Mouse (Mus musculus) frontal cortex, adult 2 months (tissue): ENCODE data around the gene Evi2. TPM values are rescaled to one million over a fixed set of nuclear protein-coding genes. Genes with fewer than 3 reads are reported as not detected.

Source experiments
- DNase-seq, 2 experiments: peaks; one replicate each; pipeline ENCODE4 v3.0.0; 2022; ENCODE audit warnings: low spot score in 1 of 2; ENCODE audit errors: extremely low spot score in 1 of 2
- polyA plus RNA-seq: library from polyadenylated mRNA; depleted of rRNA; stranded (reverse); fragments of >200 nt; gene quantifications from 2 replicates; pipeline ENCODE4 v1.2.3, GENCODE M21; 2012; rRNA removed

Evi2 gene
- polyA plus RNA-seq: 0.08 and 0.18 TPM in 2 replicates

DNA sequence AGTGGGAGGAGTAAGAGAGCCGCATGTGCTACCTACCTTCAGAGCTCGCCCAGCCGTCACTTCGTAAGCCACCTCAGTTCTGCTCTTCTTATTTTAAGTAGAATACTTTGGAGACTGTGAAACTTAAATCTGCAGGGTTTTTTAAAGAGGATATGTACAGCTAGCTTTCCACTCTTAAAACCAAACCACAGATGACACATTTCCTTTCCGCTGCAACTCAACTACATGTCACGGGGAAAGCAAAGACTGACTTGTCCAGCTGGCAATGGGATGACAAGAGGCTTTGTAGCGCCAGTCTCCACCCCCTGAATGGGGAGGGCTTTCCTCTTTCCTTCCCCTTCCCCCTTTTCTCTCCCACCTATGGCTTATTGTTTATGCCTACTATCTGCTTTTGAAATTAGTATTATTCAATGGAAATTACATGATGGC, at the start of gene Evi2, which contains the start of gene Evi2a:
Gene Evi2, minus strand, starts transcription at position 257 of the 429 bp plus-strand sequence.
Gene Evi2a, minus strand, starts transcription at position 277 of the 429 bp plus-strand sequence.
- DNase-seq: peak in 1 of 2 experiments; percentile 58

DNA sequence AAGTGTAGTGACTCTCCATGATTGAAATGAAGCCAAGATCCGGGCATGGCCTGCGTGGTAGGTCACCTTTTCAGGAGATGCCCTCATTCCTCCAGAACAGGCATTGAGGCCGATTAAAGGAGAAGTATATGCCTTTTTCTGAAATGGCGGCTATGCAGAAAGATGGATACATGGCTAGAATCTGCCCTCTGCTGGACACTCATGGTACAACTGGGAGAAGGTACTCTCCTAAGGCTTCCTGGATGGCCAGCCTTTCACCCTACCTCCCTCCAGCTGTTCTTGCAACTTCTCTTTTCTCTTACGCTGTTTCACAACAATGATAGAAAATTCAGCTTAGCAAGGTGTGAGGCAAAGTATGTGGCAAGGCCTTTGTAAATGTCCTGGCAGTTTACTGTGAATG, 47.4 kb upstream of the Evi2 start:
- peak; percentile 64 to 95 for DNase-seq

DNA sequence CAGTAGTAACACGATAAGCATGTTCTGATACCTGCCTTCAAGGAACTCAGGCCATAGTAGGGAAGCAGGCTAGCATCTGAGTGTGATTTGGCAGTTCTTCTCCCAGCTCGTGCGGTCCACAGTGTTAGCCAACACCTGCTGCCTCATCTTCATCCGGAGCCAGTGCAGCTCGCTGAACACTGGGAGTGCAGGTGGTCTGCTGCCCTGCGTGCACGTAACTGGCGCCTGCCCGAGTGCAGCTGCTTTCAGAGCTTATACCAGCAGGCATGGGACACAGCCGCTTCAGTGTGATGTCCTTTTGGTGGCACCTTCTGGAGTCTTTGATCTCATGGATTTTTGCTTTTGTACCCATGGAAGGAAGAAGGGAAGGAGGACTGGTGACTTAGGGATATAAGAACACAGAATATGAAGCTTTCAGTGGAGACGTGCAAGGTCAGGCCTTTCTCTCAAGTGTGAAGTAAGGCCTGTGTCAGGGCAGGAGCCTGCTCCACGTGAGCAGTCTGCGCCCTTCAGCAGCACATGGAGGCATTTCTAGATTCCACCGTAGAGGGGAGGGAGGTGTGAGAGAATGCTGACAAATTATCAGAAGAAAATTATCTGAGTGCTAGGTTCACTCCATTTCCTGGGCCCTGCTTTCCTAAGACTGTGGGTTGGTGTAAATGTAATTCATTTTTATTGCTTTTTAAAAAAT, 45.1 kb upstream of the Evi2 start:
- DNase-seq: no peak

DNA sequence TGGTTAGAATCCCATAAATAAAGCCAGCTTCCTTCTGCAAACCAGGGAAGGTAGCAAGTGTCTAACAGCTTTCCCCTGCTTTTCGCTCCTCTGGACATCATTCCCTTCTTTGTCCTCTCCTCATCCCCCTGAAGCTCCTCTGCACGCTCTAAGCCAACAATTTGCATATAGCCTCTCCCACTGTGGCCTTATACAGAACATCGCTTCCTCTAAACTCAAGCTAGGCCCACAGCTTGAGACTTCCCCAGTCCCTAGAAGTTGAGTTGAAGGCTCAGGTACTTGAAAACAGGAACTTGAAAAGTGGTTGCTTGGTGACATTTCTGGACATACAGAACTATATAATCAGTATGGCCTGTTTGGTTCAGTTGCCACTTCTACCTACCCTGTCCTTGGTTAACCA, 43.4 kb upstream of the Evi2 start:
- no peak for DNase-seq

DNA sequence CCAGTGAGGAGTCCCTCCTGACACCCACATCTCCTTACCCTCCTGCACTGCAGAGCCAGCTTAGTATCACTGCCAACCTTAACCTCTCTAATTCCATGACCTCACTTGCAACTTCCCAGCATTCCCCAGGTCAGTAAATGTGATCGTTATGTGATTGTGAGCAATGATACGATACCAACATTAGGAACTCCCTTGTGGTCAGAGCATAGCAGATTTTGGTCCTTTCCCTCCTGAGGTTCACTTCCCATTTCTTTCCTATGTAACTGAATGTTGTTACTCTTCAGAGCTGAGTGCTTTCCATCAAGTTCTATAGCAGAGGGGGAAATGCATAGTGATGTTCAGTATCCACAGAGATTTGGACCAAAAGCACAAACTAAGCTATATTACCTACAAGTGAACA, 39.9 kb upstream of the Evi2 start:
- no peak for DNase-seq

DNA sequence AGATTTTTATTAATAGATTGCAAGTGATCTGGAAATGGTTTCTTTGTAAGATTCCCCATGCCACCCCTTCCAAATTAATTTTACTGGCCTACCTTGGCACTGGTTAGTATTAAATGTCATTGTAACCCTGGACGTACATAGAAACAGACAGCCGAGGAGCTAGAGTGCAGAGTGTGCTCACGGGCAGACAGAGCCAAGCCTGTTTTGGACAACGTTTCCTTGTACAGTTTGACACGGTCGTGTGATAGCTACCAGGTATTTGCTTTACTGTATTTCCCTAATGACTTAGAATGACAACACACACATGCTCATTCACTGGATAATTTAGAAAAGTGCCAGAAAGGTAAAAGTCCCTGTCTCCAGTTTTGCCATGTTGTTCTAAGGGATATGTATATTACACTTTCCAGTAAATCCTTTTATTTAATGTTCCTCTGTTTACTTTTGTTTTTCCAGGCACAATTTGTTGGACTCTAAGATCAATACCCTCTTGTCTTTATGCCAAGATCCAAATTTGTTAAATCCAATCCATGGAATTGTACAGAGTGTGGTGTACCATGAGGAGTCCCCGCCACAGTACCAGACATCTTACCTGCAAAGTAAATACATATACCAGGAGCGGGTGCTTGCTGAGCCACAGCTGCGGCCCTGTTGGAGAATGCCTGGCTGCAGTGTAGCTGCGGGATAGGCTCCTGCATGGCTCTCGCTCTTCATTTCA, 38.0 kb upstream of the Evi2 start:
- no peak for DNase-seq

DNA sequence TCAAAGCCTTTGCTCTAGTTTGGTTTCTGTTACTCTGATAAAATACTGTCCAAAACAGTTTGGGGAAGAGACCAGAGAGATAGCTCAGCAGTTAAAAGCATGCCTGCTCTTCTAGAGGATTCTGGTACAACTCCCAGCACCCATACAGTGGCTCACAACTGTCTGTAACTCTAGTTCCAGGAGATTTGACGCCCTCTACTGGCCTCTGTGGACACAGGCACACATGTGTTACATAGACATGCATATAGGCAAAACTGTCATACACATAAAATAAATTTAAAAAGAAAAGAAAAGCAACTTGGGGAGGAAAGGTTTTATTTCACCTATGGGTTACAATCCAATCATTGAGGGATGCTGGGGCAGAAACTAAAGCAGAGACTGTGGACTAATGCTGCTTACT, 36.6 kb upstream of the Evi2 start:
- no peak for DNase-seq

DNA sequence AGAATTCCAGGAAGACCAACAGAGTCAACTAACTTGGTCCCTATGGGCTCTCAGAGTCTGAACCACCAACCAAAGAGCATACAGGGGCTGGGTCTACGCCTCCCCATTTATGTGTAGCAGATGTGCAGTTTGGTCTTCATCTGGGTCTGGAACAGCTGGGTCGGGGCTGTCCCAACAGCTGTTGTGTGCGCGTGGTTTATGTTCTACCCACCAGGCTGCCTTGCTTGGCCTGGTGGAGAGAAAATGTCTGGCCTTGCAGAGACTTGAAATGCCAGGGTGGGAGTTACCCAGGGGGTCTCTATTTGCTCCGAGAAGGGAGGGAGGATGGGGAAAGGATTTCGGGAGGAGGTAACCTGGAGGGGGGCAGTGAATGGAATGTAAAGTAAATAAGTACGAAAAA, 33.1 kb upstream of the Evi2 start:
- no peak for DNase-seq

DNA sequence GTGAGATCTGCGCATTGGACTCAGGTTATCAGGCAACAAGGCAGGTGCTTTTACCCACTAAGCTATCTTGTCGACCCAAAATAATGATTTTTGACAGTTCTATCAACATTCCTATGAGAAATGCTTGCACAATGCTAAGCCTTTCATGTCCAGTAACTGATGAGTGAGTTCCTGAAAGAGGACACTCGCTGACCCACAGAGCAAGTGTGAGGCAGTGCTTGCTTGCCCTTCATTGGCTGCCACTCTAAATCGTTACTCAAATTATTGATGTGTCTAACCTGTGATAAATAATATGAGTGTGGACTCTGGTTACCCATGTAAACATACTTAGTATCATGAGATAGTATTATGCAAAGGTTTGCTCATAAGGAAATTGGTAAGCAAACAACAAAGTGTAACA, 30.1 kb upstream of the Evi2 start:
- no peak for DNase-seq

DNA sequence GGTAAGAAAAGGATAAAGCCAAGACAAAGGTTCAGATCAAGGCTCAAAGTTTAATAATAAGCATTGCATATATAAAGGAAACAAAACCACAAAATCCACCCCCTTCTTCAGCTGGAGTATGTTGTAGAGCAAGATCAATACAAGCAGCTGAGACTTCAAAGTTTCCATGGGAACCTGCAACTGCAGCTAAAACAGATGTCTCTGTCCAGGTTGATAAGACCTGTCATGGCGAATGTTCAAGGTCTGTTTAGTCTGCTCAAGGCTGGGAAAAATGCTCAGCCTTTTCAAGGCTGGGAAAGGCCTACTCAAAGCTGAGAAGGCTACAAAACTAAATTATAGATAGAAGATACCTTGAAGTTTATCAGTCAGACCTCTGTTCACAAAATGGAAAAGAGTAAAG, 22.2 kb upstream of the Evi2 start:
- DNase-seq: no peak

DNA sequence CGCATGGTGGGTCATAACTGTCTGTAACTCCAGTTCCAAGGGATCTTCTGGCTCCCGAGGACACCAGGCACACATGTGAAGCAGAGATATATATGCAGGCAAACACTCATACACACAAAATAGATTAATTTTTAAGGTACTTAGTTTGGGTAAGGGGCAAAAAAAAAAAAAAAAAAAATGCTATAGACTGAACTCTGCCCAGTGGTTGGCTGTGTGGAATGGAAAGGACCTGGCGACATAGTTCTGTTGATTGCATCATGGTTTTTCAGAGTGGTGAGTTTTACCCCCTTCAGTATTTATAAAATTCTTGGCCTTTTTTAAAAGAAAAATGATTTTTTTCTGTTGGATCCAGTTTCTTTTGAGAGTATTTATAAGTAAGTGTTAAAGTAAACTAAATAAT, 5.9 kb upstream of the Evi2 start:
- DNase-seq: no peak

DNA sequence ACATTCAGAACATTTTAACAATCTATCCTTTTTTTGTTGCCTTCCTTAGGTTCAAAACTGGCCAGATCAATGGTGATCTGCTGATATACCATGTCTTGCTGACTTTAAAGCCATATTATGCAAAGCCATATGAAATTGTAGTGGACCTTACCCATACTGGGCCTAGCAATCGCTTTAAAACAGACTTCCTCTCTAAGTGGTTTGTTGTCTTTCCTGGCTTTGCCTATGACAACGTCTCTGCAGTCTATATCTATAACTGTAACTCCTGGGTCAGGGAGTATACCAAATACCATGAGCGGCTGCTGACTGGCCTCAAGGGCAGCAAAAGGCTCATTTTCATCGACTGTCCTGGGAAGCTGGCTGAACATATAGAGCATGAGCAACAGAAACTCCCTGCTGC, 5.2 kb upstream of the Evi2 start:
- DNase-seq: no peak

DNA sequence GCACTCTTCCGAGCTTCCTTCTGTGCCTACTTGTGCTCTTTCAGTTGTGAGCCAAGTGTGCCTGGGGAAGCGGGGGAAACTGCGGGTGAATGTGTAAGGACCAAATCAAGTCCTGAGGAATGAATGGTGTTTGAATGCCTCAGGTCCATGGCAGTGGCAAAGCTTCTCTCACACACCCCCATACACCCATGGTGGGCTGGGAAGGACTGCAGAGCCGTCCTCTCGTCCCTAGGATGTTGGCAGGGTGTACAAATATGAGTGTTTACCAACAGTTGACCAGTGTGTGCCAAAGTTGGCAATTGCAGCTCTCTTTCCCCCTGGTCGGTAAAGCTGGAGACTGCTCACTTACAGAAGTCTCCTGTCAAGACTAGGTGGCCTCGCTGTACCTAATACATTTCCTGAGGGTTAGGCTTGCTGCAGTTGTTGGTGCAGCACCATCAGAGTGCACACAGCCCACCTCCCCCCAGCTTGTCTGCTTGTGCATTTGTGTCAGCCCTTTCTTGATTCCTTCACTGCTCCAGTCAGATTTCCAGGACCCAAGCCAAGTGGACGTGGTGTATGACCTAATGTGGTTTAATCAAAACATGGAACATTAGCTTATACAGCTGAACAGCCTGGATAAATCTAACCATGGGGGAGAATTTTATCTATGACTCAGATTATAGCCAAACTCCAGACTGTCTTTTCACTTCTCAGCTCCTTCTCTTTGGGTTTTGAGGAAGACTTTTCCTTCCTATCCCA, 3.7 kb upstream of the Evi2 start:
- no peak for DNase-seq

DNA sequence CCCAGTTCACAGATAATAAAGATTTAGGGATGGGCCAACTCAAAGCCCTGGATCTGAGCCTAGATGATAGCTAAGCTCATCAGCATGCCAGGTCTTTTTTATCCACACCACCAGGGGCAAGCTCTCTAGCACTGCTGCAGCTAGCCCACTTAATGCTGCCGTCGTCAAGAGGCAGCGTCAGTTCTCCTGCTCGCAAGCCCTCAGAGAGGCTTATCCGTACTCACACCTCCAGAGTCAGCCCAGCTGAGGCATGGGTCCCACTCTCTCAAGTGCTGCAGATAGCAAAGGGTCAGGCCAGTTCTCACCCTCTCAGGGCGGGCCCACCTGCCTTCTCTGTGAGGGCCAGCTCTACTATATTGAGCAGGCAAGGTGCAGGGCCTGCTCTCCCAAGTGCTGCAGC, 2.9 kb upstream of the Evi2 start:
- DNase-seq: no peak

DNA sequence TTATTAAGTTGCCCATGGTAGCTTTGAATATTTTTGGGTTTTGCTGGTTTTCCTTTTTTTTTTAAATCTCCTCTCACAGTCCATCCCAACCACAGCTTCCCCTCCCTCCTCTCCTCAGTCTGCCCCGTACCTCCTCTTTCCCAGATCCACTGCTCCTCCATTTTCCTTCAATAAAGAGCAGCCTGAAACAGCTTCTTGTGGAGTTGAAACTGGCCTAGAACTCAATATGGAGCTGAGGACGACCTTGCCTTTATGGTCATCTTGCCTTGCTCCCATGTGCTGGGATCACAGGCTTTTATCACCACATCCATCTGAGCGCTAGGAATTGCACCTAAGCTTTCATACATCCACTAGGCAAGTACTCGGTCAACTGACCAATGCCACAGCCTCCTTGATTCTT, 1.1 kb upstream of the Evi2 start:
- no peak for DNase-seq

DNA sequence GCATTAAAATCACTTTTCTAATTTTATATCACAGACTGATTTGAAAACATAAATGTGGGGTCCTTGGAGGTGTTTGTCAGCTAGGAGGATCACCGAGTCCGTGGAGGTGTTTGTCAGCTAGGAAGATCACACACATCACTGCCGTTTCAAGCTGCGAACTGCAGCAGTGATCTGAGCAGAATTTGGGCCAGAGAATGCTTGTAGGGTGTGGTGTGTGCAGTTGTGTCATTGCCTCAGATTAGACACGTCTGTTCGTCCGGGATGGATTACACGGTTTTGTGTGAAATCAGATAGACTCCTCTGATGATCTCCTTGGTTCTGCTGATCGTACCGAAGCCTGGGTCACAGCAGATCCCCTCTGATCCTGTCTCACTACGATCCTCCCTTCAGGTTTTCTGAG, 385 bp upstream of the Evi2 start:
- DNase-seq: no peak

DNA sequence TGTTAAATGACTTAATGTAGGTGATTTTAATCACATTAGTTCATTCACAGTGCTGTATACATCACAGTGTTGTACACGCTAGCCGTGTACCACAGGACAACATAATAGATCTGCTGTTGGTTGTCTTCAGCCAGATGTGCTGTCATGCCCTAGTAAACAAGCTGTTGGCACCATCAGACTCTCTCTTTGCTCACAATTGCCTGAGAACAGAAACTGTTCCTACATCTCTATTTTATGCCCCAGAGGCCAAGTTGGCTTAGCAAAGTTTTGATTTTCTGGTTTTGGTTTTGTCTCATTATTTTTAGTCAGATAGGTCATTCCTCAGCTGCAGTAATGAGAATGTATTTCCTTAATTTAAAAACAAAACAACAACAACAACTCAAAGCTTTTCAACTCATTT, 653 bp downstream of the Evi2 start:
- no peak for DNase-seq

DNA sequence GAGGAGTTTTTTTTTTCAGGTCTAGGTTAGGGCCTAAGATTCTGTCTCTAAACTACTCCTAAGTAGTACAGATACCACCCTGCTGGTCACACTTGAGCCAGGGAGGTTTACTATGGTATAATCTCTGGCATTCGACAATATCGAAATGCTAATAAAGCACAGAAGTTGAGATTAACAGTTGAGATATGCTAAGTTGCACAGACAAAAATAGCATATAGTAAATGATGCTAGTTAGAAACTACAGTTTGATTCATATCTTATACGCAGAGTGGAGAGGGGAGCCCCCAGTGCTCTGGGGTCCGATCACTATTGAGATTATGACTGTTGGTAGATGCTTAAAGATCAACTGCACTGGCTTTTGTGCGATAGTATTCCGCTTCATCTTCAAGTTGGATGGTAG, 1.2 kb downstream of the Evi2 start:
- no peak for DNase-seq

DNA sequence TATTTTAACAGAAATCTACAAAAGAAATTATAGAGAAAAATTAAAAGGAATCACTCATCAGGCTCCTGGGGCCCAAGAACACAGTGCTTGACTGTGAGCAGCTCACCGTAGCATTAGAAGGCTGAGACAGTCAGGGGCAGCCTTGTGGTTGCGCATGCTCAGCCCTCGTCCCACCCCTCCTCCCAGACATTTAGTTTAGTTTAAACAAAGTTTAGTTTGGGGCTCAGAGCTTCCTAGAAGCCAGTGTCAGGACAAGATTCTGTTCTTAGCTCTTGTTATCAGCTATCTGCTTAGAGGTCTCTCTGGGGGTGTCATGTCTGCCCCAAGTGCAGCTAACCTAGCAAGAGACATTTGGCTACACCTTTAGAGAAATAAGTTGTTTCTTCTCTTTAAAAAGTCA, 1.8 kb downstream of the Evi2 start:
- DNase-seq: no peak

DNA sequence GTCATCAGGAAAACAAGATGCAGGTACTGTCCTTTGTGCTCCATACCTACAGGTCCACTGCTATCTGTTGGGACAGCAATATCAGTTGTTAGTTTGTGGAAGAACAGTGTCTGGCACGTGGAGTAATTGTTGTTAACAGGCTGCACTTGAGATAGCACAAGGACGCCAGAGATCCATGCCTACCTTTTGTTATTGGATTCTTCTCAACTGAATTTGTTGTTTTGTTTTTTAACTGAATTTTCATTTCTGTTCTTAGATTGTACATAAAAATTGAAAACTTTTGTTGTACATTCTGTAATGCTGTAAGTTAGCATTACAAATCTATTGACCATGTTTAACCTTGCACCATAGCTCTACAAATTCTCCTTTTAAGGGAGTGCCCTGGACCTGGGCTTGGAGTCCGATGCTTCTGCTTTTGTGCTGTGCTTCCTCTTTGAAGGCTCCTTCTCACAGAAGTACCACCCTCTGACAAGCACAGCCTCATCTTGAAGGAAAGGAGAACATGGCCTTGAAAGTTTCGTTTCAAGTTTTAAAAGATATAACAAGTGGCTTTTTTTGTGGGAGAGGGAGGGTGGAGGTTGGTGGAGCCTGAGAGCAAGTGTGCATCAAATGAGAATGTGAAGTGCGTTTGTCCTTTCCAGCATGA, 2.5 kb downstream of the Evi2 start:
- DNase-seq: no peak
